Mouse (Mus musculus) G1E (cell line): ENCODE measurements around the gene Med19.

Experiments used
- CTCF ChIP-seq: IDR thresholded peaks from 2 replicates; pipeline ENCODE4 v1.5.1; 2012; ENCODE audit warnings: low read depth, low read length, inconsistent platforms, mixed read lengths
- GATA1 ChIP-seq: IDR thresholded peaks from 2 replicates; pipeline ENCODE4 v1.6.1; 2012; ENCODE audit warnings: borderline replicate concordance, low read length, inconsistent platforms, mixed read lengths
- TAL1 ChIP-seq: conservative IDR thresholded peaks from 2 replicates; pipeline ENCODE4 v1.6.1; 2012; ENCODE audit warnings: low read depth, low read length, inconsistent platforms, mixed read lengths

GRCm38 (mm10) chr2:84669828-84670568 lies 8.2 kb upstream of the Med19 start:
- TF ChIP-seq GATA1 (no peak), CTCF (no peak), TAL1 (no peak)
